Mouse (Mus musculus): ENCODE results near the gene Selenoh. TPM values are rescaled to one million over a fixed set of nuclear protein-coding genes. Genes with fewer than 3 reads are reported as not detected.

The Selenoh gene
- polyA plus RNA-seq, 1 experiment from 2014 or later, result 198 TPM

DNA sequence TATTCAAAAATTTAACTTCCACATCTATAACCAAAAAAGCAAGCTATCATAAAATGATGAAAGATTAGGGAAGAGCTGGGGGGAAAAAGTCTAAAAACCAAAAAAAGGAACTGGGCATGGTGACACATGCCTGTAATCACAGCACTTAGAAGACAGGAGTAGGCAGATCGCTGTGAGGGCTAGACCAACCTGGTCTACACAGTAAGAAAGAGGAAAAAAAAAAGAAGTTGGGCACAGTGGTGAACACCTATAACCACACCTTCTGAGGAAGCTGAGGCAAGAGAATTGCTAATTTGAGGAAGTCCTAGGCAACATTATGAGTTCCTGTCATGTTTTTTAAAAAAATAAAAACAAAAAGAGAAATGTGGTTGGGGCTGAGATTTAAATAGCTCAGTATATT lies 14.7 kb downstream of the Selenoh start:
- Histone ChIP-seq H3K27ac (ENCODE audit: low read depth, low read length) (no peak overlapping the region), H3K4me1 (ENCODE audit: control insufficient read depth, insufficient read depth, low read depth, low read length) (no peaks in the 10 kb centered on the region), H3K9me3 (ENCODE audit: control insufficient read depth, low read length) (no peaks in the 10 kb centered on the region), H3K4me3 (ENCODE audit: low read length) (no peak overlapping the region), H3K36me3 (ENCODE audit: control insufficient read depth, insufficient read depth, low read length) (no peaks in the 10 kb centered on the region), H3K27me3 (replicated peaks; ENCODE audit: control insufficient read depth, insufficient read depth, low read length) (no peaks in the 10 kb centered on the region), H3K9ac (ENCODE audit: low read depth, low read length) (no peak overlapping the region), H3K4me2 (ENCODE audit: low read length) (no peak overlapping the region)
- 85% methylated on average over 1 of the region's 1 CpGs for WGBS
- ATAC-seq, result no peak

DNA sequence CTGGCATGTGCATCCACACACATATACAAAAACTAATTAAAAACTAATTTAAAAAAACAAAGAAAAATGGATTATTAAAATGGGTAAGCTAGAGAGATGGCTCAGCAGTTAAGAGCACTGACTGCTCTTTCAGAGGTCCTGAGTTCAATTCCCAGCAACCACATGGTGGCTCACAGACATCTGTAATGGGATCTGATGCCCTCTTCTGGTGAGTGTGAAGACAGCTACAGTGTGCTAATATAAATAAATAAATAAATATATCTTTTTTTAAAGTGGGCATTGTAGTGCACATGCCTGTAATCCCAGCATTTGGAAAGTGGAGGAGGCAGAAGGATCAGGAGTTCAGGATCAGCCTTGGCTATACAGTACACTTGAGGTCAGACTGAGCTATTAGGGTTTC lies 17.2 kb downstream of the Selenoh start:
- H3K9me3 ChIP-seq (ENCODE audit: control insufficient read depth, low read length), result no peaks in the 10 kb centered on the region
- H3K4me3 ChIP-seq (ENCODE audit: low read length), result no peak overlapping the region
- H3K27me3 ChIP-seq (replicated peaks; ENCODE audit: control insufficient read depth, insufficient read depth, low read length), result no peaks in the 10 kb centered on the region
- no peak overlapping the region for H3K4me2 ChIP-seq (ENCODE audit: low read length)
- H3K9ac ChIP-seq (ENCODE audit: low read depth, low read length), result no peak overlapping the region
- no peak for ATAC-seq
- no peak overlapping the region for H3K27ac ChIP-seq (ENCODE audit: low read depth, low read length)
- no peaks in the 10 kb centered on the region for H3K4me1 ChIP-seq (ENCODE audit: control insufficient read depth, insufficient read depth, low read depth, low read length)
- H3K36me3 ChIP-seq (ENCODE audit: control insufficient read depth, insufficient read depth, low read length), result no peaks in the 10 kb centered on the region

- under 1% methylated on average over 15 of the region's 15 CpGs for WGBS
- Histone ChIP-seq H3K9me3 (ENCODE audit: control insufficient read depth, low read length) (no peaks in the 10 kb centered on the region), H3K4me2 (ENCODE audit: low read length) (peak within 1 kb of the TSS; percentile 76), H3K27me3 (replicated peaks; ENCODE audit: control insufficient read depth, insufficient read depth, low read length) (no peaks in the 10 kb centered on the region), H3K4me3 (ENCODE audit: low read length) (peak within 1 kb of the TSS; percentile 64), H3K9ac (ENCODE audit: low read depth, low read length) (peak within 1 kb of the TSS; percentile 81), H3K36me3 (ENCODE audit: control insufficient read depth, insufficient read depth, low read length) (no peaks in the 10 kb centered on the region), H3K4me1 (ENCODE audit: control insufficient read depth, insufficient read depth, low read depth, low read length) (peaks cover 9% of the 10 kb centered on the region), H3K27ac (ENCODE audit: low read depth, low read length) (peak within 1 kb of the TSS; percentile 92)
- ATAC-seq, result peak; percentile 98
Observed at GRCm38 (mm10) chr2:84650464-84651195, 19.9 kb downstream of the Selenoh start, which contains the start of gene Ctnnd1. TSS of gene Ctnnd1 (minus strand) at chr2:84650765.

DNA sequence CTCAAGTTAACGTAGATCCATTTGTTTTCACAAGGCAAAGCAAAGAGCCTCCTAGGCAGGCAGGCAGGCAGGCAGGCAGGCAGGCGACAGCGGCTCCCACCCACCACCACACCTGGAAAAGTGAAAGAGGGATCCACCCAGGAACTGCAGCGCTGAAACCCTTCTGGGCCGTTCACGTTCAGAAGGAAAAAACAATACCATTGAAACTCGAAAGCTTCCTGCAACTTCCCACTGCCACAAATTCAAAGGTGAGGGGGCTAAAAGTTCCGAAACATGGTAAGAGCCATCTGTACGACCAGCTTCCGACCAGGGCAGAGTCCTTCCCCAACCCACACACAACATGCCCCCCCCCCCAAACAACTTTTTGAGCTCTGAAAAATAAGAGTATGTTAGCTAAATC lies 20.9 kb downstream of the Selenoh start:
- no peaks in the 10 kb centered on the region for H3K9me3 ChIP-seq (ENCODE audit: control insufficient read depth, low read length)
- H3K27me3 ChIP-seq (replicated peaks; ENCODE audit: control insufficient read depth, insufficient read depth, low read length), result no peaks in the 10 kb centered on the region
- no peaks in the 10 kb centered on the region for H3K36me3 ChIP-seq (ENCODE audit: control insufficient read depth, insufficient read depth, low read length)
- under 1% methylated on average over 10 of the region's 10 CpGs for WGBS
- H3K9ac ChIP-seq (ENCODE audit: low read depth, low read length), result peak overlapping the region; percentile 64
- peak overlapping the region; percentile 92; the same call in 1 of the 2 replicates for H3K27ac ChIP-seq (ENCODE audit: low read depth, low read length)
- peak overlapping the region; percentile 75 for H3K4me2 ChIP-seq (ENCODE audit: low read length)
- no peak for ATAC-seq
- H3K4me1 ChIP-seq (ENCODE audit: control insufficient read depth, insufficient read depth, low read depth, low read length), result peaks cover 9% of the 10 kb centered on the region
- H3K4me3 ChIP-seq (ENCODE audit: low read length), result peak overlapping the region; percentile 64

- Histone ChIP-seq H3K9ac (ENCODE audit: low read depth, low read length) (peak overlapping the region; percentile 69), H3K36me3 (ENCODE audit: control insufficient read depth, insufficient read depth, low read length) (no peaks in the 10 kb centered on the region), H3K9me3 (ENCODE audit: control insufficient read depth, low read length) (no peaks in the 10 kb centered on the region), H3K4me1 (ENCODE audit: control insufficient read depth, insufficient read depth, low read depth, low read length) (peaks cover 9% of the 10 kb centered on the region), H3K27ac (ENCODE audit: low read depth, low read length) (peak overlapping the region; percentile 75), H3K4me2 (ENCODE audit: low read length) (peak overlapping the region; percentile 75), H3K27me3 (replicated peaks; ENCODE audit: control insufficient read depth, insufficient read depth, low read length) (no peaks in the 10 kb centered on the region), H3K4me3 (ENCODE audit: low read length) (peak overlapping the region; percentile 64)
- 16% methylated on average over 6 of the region's 6 CpGs for WGBS
- no peak; the same call in 1 of the 2 replicates for ATAC-seq
Observed at GRCm38 (mm10) chr2:84648369-84648768, 22.2 kb downstream of the Selenoh start.

DNA sequence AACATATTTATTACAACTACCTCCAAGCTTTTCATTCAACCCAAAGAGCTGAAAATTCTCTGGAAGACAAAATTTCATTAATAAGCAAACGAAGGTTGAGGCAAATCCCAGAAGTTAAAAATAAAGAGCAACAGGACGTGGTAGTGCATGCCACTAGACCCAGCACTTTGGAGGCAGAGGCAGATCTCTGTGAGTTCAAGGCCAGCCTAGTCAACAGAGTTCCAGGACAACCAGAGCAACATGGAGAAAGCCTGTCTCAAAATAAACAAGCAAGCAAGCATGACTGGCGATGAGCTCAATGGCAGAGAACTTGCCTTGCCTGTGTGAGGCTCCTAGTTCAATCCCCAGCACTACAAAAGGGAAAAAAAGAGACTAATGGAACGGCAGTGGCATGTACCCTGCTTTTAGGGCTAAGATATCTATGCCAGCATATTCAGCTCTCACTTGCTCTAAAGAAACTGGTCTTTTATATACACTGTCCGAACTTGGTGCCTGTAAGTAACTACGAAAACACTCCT lies 23.5 kb downstream of the Selenoh start:
- Histone ChIP-seq H3K27me3 (replicated peaks; ENCODE audit: control insufficient read depth, insufficient read depth, low read length) (no peaks in the 10 kb centered on the region), H3K9me3 (ENCODE audit: control insufficient read depth, low read length) (no peaks in the 10 kb centered on the region), H3K4me3 (ENCODE audit: low read length) (peak overlapping the region; percentile 64), H3K4me1 (ENCODE audit: control insufficient read depth, insufficient read depth, low read depth, low read length) (peaks cover 9% of the 10 kb centered on the region), H3K4me2 (ENCODE audit: low read length) (peak overlapping the region; percentile 75), H3K9ac (ENCODE audit: low read depth, low read length) (no peak overlapping the region), H3K27ac (ENCODE audit: low read depth, low read length) (no peak overlapping the region), H3K36me3 (ENCODE audit: control insufficient read depth, insufficient read depth, low read length) (no peaks in the 10 kb centered on the region)
- WGBS, result 93% methylated on average over 6 of the region's 6 CpGs
- no peak for ATAC-seq

- WGBS, result 86% methylated on average over 1 of the region's 1 CpGs
- Histone ChIP-seq H3K4me2 (ENCODE audit: low read length) (no peak overlapping the region; the same call in 1 of the 2 replicates), H3K27ac (ENCODE audit: low read depth, low read length) (no peak overlapping the region)
Observed at GRCm38 (mm10) chr2:84646138-84646537, 24.4 kb downstream of the Selenoh start.

GRCm38 (mm10) chr2:84640833-84641232 lies 29.7 kb downstream of the Selenoh start:
- no peak overlapping the region for H3K4me2 ChIP-seq (ENCODE audit: low read length)
- H3K36me3 ChIP-seq (ENCODE audit: control insufficient read depth, insufficient read depth, low read length), result no peaks in the 10 kb centered on the region
- no peak overlapping the region for H3K27ac ChIP-seq (ENCODE audit: low read depth, low read length)
- H3K9me3 ChIP-seq (ENCODE audit: control insufficient read depth, low read length), result no peaks in the 10 kb centered on the region
- peaks cover 21% of the 10 kb centered on the region for H3K4me1 ChIP-seq (ENCODE audit: control insufficient read depth, insufficient read depth, low read depth, low read length)
- no peaks in the 10 kb centered on the region for H3K27me3 ChIP-seq (replicated peaks; ENCODE audit: control insufficient read depth, insufficient read depth, low read length)
- H3K4me3 ChIP-seq (ENCODE audit: low read length), result no peak overlapping the region
- ATAC-seq, result no peak
- H3K9ac ChIP-seq (ENCODE audit: low read depth, low read length), result no peak overlapping the region

More at GRCm38 (mm10) chr2:84646138-84646537, 24.4 kb downstream of the Selenoh start:
- Histone ChIP-seq H3K4me1 (ENCODE audit: control insufficient read depth, insufficient read depth, low read depth, low read length) (peaks cover 9% of the 10 kb centered on the region), H3K9ac (ENCODE audit: low read depth, low read length) (no peak overlapping the region), H3K4me3 (ENCODE audit: low read length) (no peak overlapping the region), H3K27me3 (replicated peaks; ENCODE audit: control insufficient read depth, insufficient read depth, low read length) (no peaks in the 10 kb centered on the region), H3K36me3 (ENCODE audit: control insufficient read depth, insufficient read depth, low read length) (no peaks in the 10 kb centered on the region), H3K9me3 (ENCODE audit: control insufficient read depth, low read length) (no peaks in the 10 kb centered on the region)
- no peak for ATAC-seq

- Histone ChIP-seq H3K27me3 (replicated peaks; ENCODE audit: control insufficient read depth, insufficient read depth, low read length) (no peaks in the 10 kb centered on the region), H3K4me1 (ENCODE audit: control insufficient read depth, insufficient read depth, low read depth, low read length) (peaks cover 33% of the 10 kb centered on the region), H3K4me3 (ENCODE audit: low read length) (no peak overlapping the region), H3K9ac (ENCODE audit: low read depth, low read length) (no peak overlapping the region), H3K36me3 (ENCODE audit: control insufficient read depth, insufficient read depth, low read length) (no peaks in the 10 kb centered on the region), H3K27ac (ENCODE audit: low read depth, low read length) (no peak overlapping the region), H3K9me3 (ENCODE audit: control insufficient read depth, low read length) (no peaks in the 10 kb centered on the region), H3K4me2 (ENCODE audit: low read length) (no peak overlapping the region)
- ATAC-seq, result no peak
- 64% methylated on average over 5 of the region's 5 CpGs for WGBS
Observed at GRCm38 (mm10) chr2:84638428-84639220, 31.9 kb downstream of the Selenoh start.
